Mouse (Mus musculus) ZHBTc4 (cell line): Measurements from ENCODE around the gene Synpr.
A peak's percentile ranks its signal among the peaks of the same experiment; 100 is the strongest.
"Not testable (repeated sequence)": the region's sequence is repeated elsewhere in the genome, so short reads cannot be mapped to it uniquely, and the experiment has no call there.

Source experiments
- DNase-seq: peaks from one replicate; pipeline ENCODE4 v3.0.0-alpha.2; 2011; ENCODE audit warnings: low read depth, low spot score

Gene Synpr

GRCm38 (mm10) chr14:13284091-13284844 is at the start of gene Synpr:
Gene Synpr (plus strand): TSS chr14:13284780.
- DNase-seq = peak; percentile 93

GRCm38 (mm10) chr14:13236929-13237328 is 47.7 kb upstream of the Synpr start:
- peak; percentile 29 for DNase-seq

DNA sequence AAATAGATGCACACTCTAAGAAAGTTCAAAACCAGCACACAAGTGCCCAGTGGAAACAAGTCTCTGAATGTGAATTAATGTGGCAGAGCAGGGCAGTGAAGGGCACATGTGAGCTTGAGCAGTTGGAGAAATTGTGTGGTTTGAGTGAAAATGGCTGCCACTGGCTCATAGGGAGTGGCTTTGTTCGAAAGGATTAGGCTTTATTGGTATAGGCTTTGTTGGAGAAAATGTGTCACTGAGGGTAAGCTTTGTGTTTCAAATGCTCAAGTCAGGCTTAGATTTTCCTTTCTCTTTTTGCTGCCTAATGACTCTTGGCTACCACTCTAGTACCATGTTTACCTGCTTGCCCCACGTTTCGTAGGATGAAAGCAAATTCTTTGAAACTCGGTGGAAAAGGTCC is 37.1 kb upstream of the Synpr start:
- peak; percentile 54 for DNase-seq

GRCm38 (mm10) chr14:13249361-13249760 is 35.2 kb upstream of the Synpr start:
- no peak for DNase-seq

GRCm38 (mm10) chr14:13252594-13252993 is 32.0 kb upstream of the Synpr start:
- no peak for DNase-seq

DNA sequence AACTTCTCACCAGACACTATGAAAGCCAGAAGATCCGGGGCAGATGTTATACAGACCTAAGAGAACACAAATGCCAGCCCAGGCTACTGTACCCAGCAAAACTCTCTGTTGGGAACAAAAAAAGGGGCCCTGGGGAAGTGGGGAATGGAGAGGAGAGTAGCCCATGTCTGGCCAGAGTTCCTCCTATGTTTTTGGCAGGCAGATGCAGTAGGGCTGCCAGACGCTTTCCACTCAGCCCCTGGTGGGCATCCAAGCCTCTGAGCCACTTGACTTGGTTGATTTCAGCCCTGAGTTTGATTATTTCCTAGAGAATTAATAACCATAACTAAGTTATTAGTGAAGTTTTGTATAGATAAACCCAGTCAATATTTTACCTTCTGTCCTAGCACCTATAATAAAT is 29.8 kb upstream of the Synpr start:
- not testable (repeated sequence) for DNase-seq

DNA sequence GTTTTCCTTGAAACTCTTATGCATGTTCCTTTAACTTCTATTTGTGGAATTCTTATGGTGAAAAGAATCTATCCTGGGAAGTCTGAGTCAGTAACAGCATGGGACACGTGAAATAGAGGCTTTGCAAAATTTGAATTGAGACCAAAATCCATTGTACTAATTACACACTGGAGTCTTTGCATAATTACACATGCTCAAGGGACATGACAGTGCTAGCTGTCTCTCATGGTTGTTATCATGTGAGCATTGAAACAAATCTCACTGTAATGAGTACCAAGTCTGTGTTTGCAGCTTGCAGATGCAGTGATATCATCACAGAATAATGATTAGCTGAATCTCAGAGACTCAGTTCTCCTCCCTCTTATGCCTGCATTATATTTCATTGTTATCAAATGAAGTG is 22.2 kb upstream of the Synpr start:
- DNase-seq = no peak

GRCm38 (mm10) chr14:13266331-13266730 is 18.2 kb upstream of the Synpr start:
- no peak for DNase-seq

DNA sequence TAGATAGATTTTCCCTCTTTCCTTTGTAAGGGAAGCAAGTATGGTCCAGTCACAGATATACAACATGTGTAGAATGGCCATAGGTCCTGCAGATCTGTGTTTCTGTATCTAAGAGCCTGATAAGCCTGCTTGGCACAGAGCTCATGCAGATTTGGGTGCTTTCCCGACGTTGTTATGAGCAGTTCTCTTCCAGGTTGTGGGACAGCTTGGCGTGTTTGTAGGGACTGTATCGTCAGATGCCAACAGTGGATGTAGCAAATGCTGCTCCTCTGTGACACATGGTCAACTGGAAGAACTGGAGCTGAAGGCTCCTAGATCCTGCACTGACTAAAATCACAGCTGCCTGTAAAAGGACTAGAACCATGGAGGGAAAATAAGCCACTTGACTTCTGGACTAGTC is 17.4 kb upstream of the Synpr start:
- no peak for DNase-seq

- no peak for DNase-seq
Measured at GRCm38 (mm10) chr14:13283211-13283610, 1.4 kb upstream of the Synpr start.

GRCm38 (mm10) chr14:13284845-13285198 is 242 bp downstream of the Synpr start:
- no peak for DNase-seq

DNA sequence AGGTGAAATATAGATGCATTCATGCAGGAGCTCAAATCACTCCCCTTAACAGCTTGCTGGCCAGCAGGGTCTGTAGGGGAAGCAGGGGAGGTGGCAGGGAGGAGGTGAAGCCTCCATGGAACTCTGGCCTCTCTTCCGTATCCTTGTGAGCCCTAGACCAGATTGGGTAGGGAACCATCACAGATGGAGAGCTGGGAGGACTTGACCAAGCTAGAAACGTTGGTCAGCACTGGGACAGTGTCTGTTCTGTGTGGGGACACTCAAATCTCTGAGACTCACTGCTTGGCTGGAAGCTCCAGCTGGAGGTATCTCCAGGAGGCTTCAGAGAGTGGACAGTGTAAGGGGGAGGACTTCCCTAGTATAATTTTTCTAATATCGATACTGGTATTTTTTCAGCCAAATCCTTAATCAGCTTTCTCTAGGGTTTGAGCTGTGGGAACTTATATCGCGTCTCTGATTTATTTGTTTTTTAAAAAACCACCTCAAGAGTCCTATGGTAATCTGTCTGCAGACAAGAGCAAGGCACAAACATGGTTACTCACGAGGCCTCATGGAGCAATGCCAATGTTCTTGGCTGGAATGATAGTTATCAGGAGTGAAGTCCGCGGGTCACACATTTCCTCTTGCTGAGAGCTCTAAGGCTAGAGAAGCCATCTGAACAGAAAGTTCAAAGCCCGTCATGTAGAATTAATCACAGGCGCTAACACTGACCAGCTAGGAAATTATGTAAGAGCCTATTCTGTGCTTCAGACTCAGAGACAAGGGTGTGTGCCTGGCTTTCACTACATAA is 956 bp downstream of the Synpr start:
- no peak for DNase-seq

DNA sequence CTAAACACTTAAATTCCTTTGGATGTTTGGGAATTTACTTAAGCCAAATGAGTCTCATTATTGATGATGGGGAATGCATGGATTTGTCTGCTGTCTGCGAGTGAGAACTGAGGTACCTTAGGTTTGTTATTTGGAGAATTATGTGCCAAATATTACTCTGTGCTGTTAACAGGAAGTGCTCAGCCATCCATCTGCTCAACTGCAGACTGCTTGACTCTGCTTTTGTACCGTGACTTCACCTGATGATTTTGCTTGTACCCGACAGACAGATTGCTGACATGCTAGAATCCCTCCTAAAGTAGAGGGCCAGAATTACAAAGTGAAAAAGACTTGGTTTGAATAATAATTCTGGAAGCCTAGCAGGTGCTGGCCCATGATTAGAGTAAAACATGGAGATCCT is 9.6 kb downstream of the Synpr start:
- no peak for DNase-seq

GRCm38 (mm10) chr14:13314323-13314722 is 29.7 kb downstream of the Synpr start:
- no peak for DNase-seq

- DNase-seq = no peak
Measured at GRCm38 (mm10) chr14:13328461-13328860, 43.9 kb downstream of the Synpr start.

GRCm38 (mm10) chr14:13332497-13333306 is 48.1 kb downstream of the Synpr start:
- no peak for DNase-seq

DNA sequence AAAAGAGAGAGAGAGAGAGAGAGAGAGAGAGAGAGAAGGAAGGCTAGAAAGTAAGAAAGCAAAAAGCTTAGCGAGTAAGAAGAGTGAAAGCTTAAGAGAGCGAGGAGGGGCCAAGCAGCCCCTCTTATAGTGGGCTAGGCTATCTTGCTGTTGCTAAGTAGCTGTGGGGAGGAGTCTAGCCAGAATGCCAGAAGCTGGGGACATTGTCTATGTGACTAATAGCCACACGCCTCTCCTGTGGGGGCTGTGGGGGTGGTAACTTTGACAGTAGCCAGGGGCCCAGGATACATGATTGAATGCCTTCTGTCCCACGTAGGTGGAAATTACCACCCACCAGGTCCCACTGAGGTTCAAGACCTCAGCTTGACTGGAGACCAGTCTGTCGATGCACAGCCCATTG is 48.8 kb downstream of the Synpr start:
- DNase-seq = no peak

- no peak for DNase-seq
Measured at GRCm38 (mm10) chr14:13336162-13336561, 51.6 kb downstream of the Synpr start.

DNA sequence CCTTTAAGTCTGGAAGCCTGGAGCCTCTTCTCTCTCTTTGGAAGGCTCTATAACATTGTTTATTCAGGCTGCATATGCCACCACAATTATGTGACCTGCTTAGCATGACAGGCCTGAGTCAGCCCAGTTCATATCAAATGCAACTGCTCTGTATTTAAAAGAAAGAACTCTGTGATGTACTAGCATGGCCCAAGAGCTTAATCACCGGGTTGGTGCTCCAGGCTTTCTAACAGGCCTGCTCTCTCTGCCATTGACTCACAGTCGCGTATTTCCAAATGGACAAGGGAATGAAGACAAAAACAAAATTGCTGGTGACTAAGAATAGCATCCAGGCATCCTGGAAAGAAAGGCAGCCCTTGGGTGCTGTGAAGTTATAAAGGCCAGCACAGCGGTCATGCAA is 56.1 kb downstream of the Synpr start:
- no peak for DNase-seq

DNA sequence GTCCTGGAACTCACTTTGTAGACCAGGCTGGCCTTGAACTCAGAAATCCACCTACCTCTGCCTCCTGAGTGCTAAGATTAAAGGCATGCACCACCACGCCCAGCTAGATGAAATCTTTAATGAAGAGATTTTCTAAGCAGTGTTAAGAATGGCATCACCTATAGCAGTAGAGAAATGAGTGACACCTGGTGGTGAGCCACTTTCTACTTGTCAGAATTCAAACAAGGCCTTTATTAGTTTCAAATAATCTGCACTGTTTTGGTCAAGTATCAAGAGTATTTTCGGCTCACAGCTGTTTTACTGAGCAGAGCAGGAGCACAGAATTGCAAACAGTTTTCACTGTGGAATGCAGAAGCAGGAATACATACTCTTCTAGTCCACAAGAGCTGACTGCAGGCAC is 59.7 kb downstream of the Synpr start:
- no peak for DNase-seq

DNA sequence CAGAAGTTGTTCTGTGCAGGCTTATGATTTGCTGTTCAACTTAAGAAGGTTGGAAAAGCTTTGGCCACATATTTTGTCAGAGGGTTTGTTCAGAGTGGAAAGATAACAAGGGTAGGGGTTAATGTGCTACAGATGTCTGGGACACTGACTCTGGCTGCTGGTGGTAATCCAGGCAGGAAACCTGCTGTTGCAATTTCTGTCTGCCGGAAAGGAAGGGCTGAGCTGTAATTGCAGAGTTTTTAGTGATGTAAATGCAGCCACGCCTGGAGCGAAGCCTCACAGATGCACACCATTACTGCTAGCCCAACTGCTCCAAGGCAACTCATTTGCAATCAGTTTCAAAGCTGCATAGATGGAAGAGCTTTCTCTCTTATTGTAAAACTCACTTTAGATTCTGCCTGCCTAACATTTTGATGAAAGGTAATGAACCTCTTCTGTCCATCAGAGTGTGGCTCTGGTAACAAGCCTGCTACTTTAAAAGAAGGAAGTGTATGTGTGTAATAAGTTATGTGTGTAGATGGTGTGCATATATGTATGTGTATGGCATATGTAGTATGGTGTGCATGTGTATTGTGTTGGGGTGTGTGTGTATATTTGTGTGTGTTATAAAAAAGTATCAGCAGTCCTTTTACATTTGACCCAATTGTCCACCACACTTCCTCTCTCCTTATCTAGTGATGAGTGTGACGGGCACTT is 64.7 kb downstream of the Synpr start:
- peak; percentile 69 for DNase-seq

GRCm38 (mm10) chr14:13354154-13354553 is 69.6 kb downstream of the Synpr start:
- DNase-seq = peak; percentile 61
